Mouse (Mus musculus) bone marrow, adult 2 months (tissue): Measurements from ENCODE around the gene AL732309.1. TPM values are rescaled to one million over a fixed set of nuclear protein-coding genes. Genes with fewer than 3 reads are reported as not detected.

Experiments
- H3K27ac ChIP-seq: fragments of 200-500 bp; 2 replicates; pipeline ENCODE4 v1.5.1; 2012; ENCODE audit warnings: low read depth, mild to moderate bottlenecking, control low read depth, inconsistent platforms, low read length; ENCODE audit not compliant: control insufficient read depth, poor library complexity, insufficient read depth
- H3K4me1 ChIP-seq: fragments of 200-500 bp; 2 replicates; pipeline ENCODE4 v1.6.1; 2011; ENCODE audit warnings: low read length; ENCODE audit not compliant: control insufficient read depth, insufficient read depth
- H3K4me3 ChIP-seq: fragments of 200-500 bp; replicated peaks from 2 replicates; pipeline ENCODE3; 2011; ENCODE audit warnings: mild to moderate bottlenecking, low read depth, low read length, control low read depth; ENCODE audit not compliant: control insufficient read depth
- CTCF ChIP-seq: fragments of 200-500 bp; IDR thresholded peaks from 2 replicates; pipeline ENCODE4 v1.5.1; 2011; ENCODE audit warnings: low read length, control low read depth; ENCODE audit not compliant: control insufficient read depth, insufficient read depth
- POLR2A ChIP-seq: fragments of 200-500 bp; IDR thresholded peaks from 2 replicates; pipeline ENCODE4 v1.6.1; 2011; ENCODE audit warnings: low read depth, mild to moderate bottlenecking, control low read depth, low read length, borderline replicate concordance; ENCODE audit not compliant: control insufficient read depth
- WGBS: fragments of 180-500 bp; shearing (Covaris S2); methylation state at CpG from one replicate; pipeline ENCODE4 v1.1.7; 2018; 5-methylcytosine and 5-hydroxymethylcytosine counted together
- polyA plus RNA-seq: library from polyadenylated mRNA; stranded (reverse); fragments of >200 nt; gene quantifications from 2 replicates; pipeline ENCODE4 v1.2.4, GENCODE M21; 2011; ENCODE audit warnings: low replicate concordance; ENCODE audit not compliant: missing spikeins, insufficient read depth, insufficient read length

Gene AL732309.1
- polyA plus RNA-seq, 1 experiment: 22.3 TPM

DNA sequence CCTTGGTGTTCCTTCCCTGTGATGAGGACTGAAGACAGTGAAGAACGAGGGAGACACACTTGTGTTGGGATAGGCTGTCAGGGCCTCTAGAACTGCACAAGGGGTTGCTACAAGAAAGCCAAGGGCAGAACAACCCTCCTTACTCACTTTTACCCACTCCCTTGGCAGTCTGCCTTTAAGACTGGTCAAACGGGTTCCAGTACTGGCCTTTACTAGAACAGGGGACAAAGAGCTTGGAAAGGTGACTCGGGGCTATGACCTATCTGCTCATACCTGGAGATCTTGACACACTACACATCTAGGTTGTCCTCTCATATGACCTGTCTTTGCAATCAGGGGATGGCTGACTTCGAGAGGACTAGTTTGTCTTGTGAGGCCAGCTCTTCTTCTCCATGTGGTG lies 9.1 kb downstream of the AL732309.1 start:
- Histone ChIP-seq H3K4me1 (peaks cover 2% of the 10 kb centered on the region), H3K27ac (no peak overlapping the region), H3K4me3 (no peak overlapping the region)
- WGBS: 67% methylated on average over 4 of the region's 4 CpGs
- no peak for TF ChIP-seq POLR2A
- TF ChIP-seq CTCF: no peak

DNA sequence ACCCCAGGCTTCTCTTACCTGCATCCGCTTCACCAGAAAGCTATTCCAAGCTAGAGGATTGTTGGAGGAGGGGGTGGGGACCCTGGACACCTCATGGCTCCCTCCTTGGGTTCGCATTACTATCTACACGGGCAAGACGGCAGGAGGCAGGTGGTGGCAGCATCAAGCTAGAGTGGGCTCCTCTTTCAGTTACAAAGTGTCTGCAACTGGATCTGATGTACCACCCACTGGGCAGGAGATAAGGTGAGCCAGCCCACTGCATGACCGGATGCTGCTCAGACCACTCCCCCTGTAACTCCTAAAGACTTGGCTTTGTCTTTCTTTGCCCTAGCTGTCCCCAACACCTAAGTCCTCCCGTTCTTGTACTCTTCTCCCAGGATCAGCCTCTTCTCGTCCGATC lies 10.0 kb downstream of the AL732309.1 start, which contains the start of gene Rnf224:
Rnf224 (minus strand) TSS at position 174 of the 400 bp plus-strand sequence.
- 77% methylated on average over 8 of the region's 8 CpGs for WGBS
- peaks cover 2% of the 10 kb centered on the region for H3K4me1 ChIP-seq
- H3K27ac ChIP-seq: no peak within 1 kb of the TSS
- no peak within 1 kb of the TSS for H3K4me3 ChIP-seq
- TF ChIP-seq CTCF (no peak), POLR2A (no peak)

DNA sequence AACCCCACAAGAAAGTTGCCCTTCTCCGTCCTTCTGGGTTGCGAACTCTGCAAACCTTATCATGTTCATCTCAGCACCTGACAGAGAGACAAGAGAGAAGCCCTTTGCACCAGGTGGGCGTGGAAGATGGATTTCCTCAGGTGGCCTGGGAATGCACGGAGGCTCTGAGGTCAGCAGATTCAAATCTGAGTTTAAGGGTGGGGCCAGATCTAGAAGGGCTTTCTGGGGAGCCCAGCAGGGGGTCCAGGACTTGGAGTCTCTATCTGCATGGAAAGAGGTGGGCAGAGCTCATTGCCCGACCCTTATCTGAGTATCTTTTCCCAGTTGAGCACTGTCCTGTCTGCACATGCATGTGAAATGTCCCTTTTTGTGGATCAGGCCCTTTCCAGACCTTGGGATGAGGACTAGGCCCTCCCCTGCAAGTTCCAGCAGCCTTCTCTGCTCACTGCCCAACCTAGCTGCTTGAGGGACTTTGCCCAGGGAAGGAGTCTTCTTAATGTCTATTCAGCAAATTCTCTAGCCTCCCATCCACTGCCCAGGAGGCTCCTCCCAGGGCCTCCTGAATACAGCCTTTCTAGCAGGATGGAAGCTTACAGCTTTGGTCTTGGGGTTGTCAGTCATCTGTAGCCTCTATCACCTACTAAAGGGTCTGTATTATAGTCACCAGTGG lies 12.0 kb downstream of the AL732309.1 start:
- Histone ChIP-seq H3K27ac (no peak overlapping the region), H3K4me3 (no peak overlapping the region), H3K4me1 (no peaks in the 10 kb centered on the region; the same call in 1 of the 2 replicates)
- no peak for TF ChIP-seq CTCF
- TF ChIP-seq POLR2A: no peak
- WGBS: 72% methylated on average over 5 of the region's 5 CpGs

DNA sequence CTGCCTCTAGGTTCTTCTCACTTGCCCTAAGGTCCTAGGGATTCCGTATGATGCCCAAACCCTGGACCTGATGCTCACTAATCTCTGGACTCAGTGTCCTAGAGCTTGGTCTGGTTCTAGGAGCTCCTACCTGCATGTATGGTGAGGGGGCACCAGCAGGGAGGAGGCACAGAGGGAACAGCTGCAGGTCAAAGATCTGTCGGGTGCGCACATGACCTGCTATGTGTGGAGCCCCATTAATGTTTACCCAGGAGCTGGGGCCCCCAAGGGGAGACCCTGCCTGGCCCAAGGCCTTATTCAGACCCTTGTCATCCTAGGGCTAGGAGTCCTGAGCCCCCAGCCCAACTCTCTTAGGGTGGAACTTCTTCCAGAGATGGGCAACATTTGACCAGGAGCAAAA lies 12.6 kb downstream of the AL732309.1 start, which contains the start of gene Slc34a3:
Slc34a3 (minus strand) TSS at position 315 of the 400 bp plus-strand sequence.
- no peaks in the 10 kb centered on the region; the same call in 1 of the 2 replicates for H3K4me1 ChIP-seq
- TF ChIP-seq POLR2A: no peak
- no peak for TF ChIP-seq CTCF
- no peak within 1 kb of the TSS for H3K4me3 ChIP-seq
- H3K27ac ChIP-seq: no peak within 1 kb of the TSS
- 51% methylated on average over 3 of the region's 3 CpGs for WGBS

DNA sequence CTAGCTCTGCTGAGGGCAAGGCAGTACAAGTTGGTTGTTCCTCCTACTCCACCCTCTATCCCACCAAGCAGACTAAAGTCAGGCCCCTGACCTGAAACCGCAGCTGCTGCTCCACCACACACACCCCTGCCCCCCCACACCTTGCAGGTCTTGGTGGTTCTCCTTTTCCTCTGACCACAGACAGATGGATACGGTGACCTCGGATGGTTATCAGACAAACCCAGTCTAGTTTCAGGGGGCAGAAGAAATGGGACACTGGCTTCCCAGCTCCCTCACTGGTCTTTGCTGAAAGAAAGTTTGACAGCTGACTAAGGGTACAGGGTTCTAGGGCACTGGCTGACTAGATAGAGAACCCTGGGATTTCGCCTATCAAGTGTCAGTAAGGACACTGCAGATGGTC lies 13.2 kb downstream of the AL732309.1 start:
- H3K4me3 ChIP-seq: no peak overlapping the region
- no peak for TF ChIP-seq POLR2A
- no peak for TF ChIP-seq CTCF
- no peaks in the 10 kb centered on the region; the same call in 1 of the 2 replicates for H3K4me1 ChIP-seq
- no peak overlapping the region for H3K27ac ChIP-seq
- whole genome bisulfite sequencing: 10% methylated on average over 4 of the region's 4 CpGs

DNA sequence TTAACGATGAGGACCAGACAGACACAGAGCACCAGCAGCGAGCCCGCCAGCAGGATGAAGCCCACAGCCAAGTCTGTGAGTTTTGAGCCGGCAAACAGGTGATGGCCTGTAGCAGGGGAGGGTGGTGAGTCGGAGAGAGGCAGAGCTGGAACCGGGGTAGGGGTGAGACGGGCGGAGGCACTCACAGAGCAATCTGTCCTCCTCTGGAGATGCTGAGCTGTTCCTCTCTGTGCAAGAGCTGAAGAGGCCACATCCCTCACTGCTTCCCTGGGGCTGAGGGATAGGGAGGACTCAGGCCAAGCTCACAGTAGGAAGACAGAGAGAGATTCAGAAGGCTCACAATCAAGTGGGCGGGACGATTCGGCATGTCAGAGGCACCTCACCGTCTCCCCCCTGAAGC lies 15.6 kb downstream of the AL732309.1 start:
- Histone ChIP-seq H3K4me3 (no peak overlapping the region), H3K4me1 (no peaks in the 10 kb centered on the region), H3K27ac (no peak overlapping the region)
- TF ChIP-seq CTCF: no peak
- no peak for TF ChIP-seq POLR2A
- 81% methylated on average over 12 of the region's 12 CpGs for WGBS

DNA sequence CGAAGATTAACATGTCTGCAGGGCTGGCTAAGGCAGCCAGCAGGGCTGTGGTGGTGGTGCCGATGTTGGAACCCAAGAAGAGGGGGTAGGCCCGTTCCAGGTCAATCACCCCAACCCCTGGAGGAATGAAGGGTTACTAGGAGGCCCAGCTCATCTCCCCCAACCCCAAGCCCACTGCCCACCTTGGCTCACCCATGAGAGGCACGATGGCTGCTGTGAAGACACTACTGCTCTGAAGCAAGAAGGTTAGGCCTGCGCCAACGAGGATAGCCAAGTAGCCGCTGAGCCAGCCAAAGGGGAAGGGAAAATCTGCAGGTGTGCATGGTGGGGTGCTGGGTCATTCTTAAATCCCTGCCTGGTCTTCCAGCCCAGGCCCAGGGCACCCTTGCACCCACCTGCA lies 16.1 kb downstream of the AL732309.1 start:
- WGBS: 86% methylated on average over 7 of the region's 7 CpGs

DNA sequence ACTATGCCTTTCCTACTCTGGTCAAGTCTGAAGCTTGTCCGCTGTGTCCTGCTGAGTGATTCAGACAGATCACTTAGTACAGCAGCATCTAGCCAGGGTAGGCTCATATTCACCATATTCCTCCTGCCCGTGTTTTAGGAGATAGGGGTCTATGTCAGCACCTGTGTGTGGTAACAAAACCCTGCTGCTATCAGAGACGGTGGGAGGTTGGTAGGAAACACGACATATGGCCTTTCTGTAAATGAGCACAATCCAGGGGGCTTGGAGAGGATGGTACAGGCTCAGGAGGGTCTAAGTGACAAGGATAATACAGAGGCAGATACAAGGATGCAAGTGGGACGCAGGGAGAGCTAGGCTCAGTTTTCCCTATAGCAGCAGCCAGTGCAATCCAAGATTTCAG lies 17.1 kb downstream of the AL732309.1 start:
- WGBS: 81% methylated on average over 5 of the region's 5 CpGs
- no peak overlapping the region for H3K27ac ChIP-seq
- no peak for TF ChIP-seq CTCF
- no peak for TF ChIP-seq POLR2A
- H3K4me3 ChIP-seq: no peak overlapping the region
- no peaks in the 10 kb centered on the region for H3K4me1 ChIP-seq

More for the DNA sequence above, 16.1 kb downstream of the AL732309.1 start:
- no peaks in the 10 kb centered on the region for H3K4me1 ChIP-seq
- H3K4me3 ChIP-seq: no peak overlapping the region
- no peak for TF ChIP-seq POLR2A
- no peak for TF ChIP-seq CTCF
- H3K27ac ChIP-seq: no peak overlapping the region
